Mouse (Mus musculus) megakaryocyte, embryonic 14.5 days (primary cell): ENCODE data around the gene Ikzf3. TPM values are rescaled to one million over a fixed set of nuclear protein-coding genes. Genes with fewer than 3 reads are reported as not detected.

Source experiments
- H3K27me3 ChIP-seq: replicated peaks from 2 replicates; pipeline ENCODE3; 2012; ENCODE audit warnings: inconsistent platforms
- H3K36me3 ChIP-seq: replicated peaks from 2 replicates; pipeline ENCODE3; 2012; ENCODE audit warnings: low read length, inconsistent platforms, mixed read lengths
- H3K4me1 ChIP-seq: 2 replicates; pipeline ENCODE4 v1.6.1; 2012; ENCODE audit warnings: inconsistent platforms
- H3K4me3 ChIP-seq: replicated peaks from 2 replicates; pipeline ENCODE3; 2012; ENCODE audit warnings: moderate library complexity, mild to moderate bottlenecking, inconsistent platforms
- H3K9me3 ChIP-seq: 2 replicates; pipeline ENCODE4 v1.6.1; 2012; ENCODE audit warnings: inconsistent platforms
- FLI1 ChIP-seq: IDR thresholded peaks from 2 replicates; pipeline ENCODE4 v1.6.1; 2012; ENCODE audit warnings: low read length, inconsistent platforms, mixed read lengths
- GATA1 ChIP-seq: IDR thresholded peaks from 3 replicates; pipeline ENCODE4 v1.6.1; 2012; ENCODE audit warnings: mixed read lengths, low read length, inconsistent platforms, borderline replicate concordance
- polyA plus RNA-seq: library from polyadenylated mRNA; stranded (reverse); fragments of >175 nt; gene quantifications from 2 replicates; pipeline ENCODE4 v1.2.3, GENCODE M21; 2012; ENCODE audit warnings: low replicate concordance; ENCODE audit not compliant: insufficient read depth

The Ikzf3 gene
- polyA plus RNA-seq, 1 experiment: not detected

DNA sequence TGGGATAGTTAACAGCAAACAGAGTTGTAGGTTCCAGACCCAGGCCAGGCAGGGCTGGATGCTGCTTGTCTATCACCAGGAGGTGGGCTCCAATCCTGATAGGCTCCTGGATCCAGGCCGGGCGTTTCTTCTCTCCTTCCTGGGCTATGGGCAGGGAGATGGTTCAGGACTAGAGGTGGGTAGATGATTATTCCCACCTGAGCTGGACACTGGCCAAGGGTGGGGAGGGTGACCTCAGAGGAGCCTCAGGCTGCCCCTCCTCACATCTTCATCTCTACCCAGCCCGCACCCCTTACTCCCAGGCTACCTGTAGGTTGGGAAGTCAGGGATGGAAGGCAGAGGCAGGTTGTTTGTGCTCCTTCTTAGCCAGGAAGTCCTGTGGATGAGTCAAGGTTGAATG, 96.4 kb downstream of the Ikzf3 start:
- Histone ChIP-seq H3K4me1 (peaks cover 11% of the 10 kb centered on the region), H3K9me3 (0 out of 2 replicates have a peak, but pooled peaks cover 2% of the 10 kb centered on the region), H3K36me3 (no peaks in the 10 kb centered on the region), H3K4me3 (no peak overlapping the region), H3K27me3 (peaks cover 89% of the 10 kb centered on the region)
- no peak for TF ChIP-seq GATA1
- no peak for TF ChIP-seq FLI1

- peaks cover 9% of the 10 kb centered on the region for H3K9me3 ChIP-seq
- no peaks in the 10 kb centered on the region for H3K36me3 ChIP-seq
- peaks cover 84% of the 10 kb centered on the region for H3K27me3 ChIP-seq
- H3K4me1 ChIP-seq: peaks cover 11% of the 10 kb centered on the region
- H3K4me3 ChIP-seq: no peak overlapping the region
- TF ChIP-seq GATA1 (no peak), FLI1 (no peak)
Measured at GRCm38 (mm10) chr11:98448191-98448790, 97.5 kb downstream of the Ikzf3 start.

- TF ChIP-seq GATA1 (no peak), FLI1 (no peak)
Measured at GRCm38 (mm10) chr11:98447475-98447834, 98.4 kb downstream of the Ikzf3 start.

GRCm38 (mm10) chr11:98446562-98447474, 99.0 kb downstream of the Ikzf3 start:
- H3K27me3 ChIP-seq: peaks cover 73% of the 10 kb centered on the region

More at GRCm38 (mm10) chr11:98447475-98447834, 98.4 kb downstream of the Ikzf3 start:
- Histone ChIP-seq H3K4me3 (no peak overlapping the region), H3K27me3 (peaks cover 79% of the 10 kb centered on the region), H3K4me1 (peaks cover 11% of the 10 kb centered on the region), H3K9me3 (peaks cover 9% of the 10 kb centered on the region), H3K36me3 (no peaks in the 10 kb centered on the region)

GRCm38 (mm10) chr11:98446213-98446561, 99.6 kb downstream of the Ikzf3 start, which contains the start of gene Grb7:
Gene Grb7 (plus strand): TSS chr11:98446394.
- H3K9me3 ChIP-seq: peaks cover 14% of the 10 kb centered on the region
- peaks cover 69% of the 10 kb centered on the region for H3K27me3 ChIP-seq
- H3K4me3 ChIP-seq: no peak within 1 kb of the TSS
- H3K4me1 ChIP-seq: peaks cover 11% of the 10 kb centered on the region
- no peaks in the 10 kb centered on the region for H3K36me3 ChIP-seq
- TF ChIP-seq GATA1: no peak
- TF ChIP-seq FLI1: no peak

More at GRCm38 (mm10) chr11:98446562-98447474, 99.0 kb downstream of the Ikzf3 start:
- Histone ChIP-seq H3K4me3 (no peak overlapping the region), H3K4me1 (peaks cover 11% of the 10 kb centered on the region), H3K9me3 (peaks cover 11% of the 10 kb centered on the region), H3K36me3 (no peaks in the 10 kb centered on the region)
- TF ChIP-seq FLI1 (no peak), GATA1 (no peak)

DNA sequence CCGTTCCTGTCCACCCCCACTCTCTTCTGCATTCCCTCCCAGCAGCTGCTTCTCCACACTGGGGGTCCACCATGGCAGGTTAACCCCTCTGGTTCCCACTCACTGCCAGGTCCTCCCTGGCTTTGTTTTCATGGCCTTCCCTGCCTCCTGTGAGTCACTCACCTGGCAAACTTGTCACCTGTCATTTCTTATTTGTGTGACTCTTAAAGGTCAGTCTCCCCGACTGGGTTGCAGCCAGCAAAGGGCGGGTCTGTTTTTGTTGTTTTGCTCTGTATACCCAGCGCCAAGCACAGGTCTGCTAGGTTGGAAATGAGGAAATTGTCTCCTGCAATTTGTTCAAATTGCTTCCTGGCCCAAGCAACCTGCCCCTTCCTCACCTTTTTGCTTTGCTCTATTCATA, 100.2 kb downstream of the Ikzf3 start:
- no peak for TF ChIP-seq FLI1
- no peak for TF ChIP-seq GATA1
- Histone ChIP-seq H3K27me3 (peaks cover 64% of the 10 kb centered on the region), H3K4me1 (peaks cover 11% of the 10 kb centered on the region), H3K9me3 (peaks cover 14% of the 10 kb centered on the region), H3K36me3 (no peaks in the 10 kb centered on the region), H3K4me3 (no peak overlapping the region)

GRCm38 (mm10) chr11:98445238-98445637, 100.6 kb downstream of the Ikzf3 start:
- H3K4me1 ChIP-seq: peaks cover 11% of the 10 kb centered on the region
- no peaks in the 10 kb centered on the region for H3K36me3 ChIP-seq
- no peak overlapping the region for H3K4me3 ChIP-seq
- no peak for TF ChIP-seq FLI1
- TF ChIP-seq GATA1: no peak
- H3K27me3 ChIP-seq: peaks cover 59% of the 10 kb centered on the region
- H3K9me3 ChIP-seq: peaks cover 14% of the 10 kb centered on the region

- Histone ChIP-seq H3K9me3 (peaks cover 14% of the 10 kb centered on the region), H3K36me3 (no peaks in the 10 kb centered on the region), H3K4me1 (peaks cover 15% of the 10 kb centered on the region), H3K27me3 (peaks cover 45% of the 10 kb centered on the region), H3K4me3 (no peak overlapping the region)
- no peak for TF ChIP-seq FLI1
- TF ChIP-seq GATA1: no peak
Measured at GRCm38 (mm10) chr11:98443688-98444087, 102.1 kb downstream of the Ikzf3 start.

DNA sequence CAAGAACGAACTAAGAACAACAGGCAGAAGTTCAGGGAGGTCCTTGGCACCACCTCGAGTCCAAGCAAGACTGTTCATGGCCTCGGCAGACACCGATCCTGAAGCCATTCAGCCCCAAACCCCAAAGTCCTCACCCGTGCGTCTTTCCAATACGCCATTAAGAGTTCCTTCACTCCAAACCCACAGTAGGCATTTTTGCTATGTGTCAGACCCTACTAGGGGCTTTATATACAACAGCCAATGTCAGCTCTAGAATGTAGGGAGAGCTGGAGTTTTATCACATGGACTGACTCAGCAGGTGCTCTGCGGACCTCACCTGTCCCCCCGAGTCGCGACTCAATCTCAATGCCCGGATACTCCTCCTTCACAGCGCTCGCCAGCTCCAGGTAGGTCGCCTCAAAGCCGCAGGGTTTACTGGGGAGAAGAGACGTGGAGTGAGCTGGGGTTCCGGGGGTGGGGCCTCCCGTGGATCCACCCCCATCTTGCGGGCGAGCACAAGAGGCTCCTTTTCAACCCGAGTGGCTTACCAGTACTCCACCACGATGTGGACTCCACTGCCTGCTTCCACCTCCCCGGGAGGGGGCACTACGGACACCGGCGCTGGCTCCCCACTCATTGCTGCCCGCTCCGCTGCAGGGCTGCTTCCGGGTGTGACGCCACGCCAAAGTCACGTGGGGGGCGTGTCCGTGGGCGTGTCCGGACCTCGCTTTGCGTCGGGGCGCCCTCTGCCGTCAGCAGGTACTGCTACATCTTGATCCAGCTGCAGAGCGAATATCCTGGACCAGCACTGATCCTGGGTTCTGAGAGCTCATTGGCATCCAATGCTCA, 107.3 kb downstream of the Ikzf3 start, which contains the start of gene Mien1:
Mien1 (minus strand) TSS at position 661 of the 828 bp plus-strand sequence.
- H3K4me3 ChIP-seq: peak within 1 kb of the TSS; percentile 98
- peaks cover 25% of the 10 kb centered on the region for H3K4me1 ChIP-seq
- peaks cover 6% of the 10 kb centered on the region for H3K9me3 ChIP-seq
- H3K36me3 ChIP-seq: peaks cover 13% of the 10 kb centered on the region
- no peak for TF ChIP-seq GATA1
- no peak for TF ChIP-seq FLI1
- H3K27me3 ChIP-seq: peaks cover 31% of the 10 kb centered on the region
